Mouse (Mus musculus) retina, postnatal 7 days (tissue): ENCODE data around the gene Kdm2b.

Experiments used
- DNase-seq: peaks from one replicate; pipeline ENCODE4 v3.0.0-alpha.2; 2012; ENCODE audit warnings: low read depth, low spot score

Gene Kdm2b

GRCm38 (mm10) chr5:122849521-122850318 is 139.9 kb downstream of the Kdm2b start, which contains the start of gene Rnf34:
Gene Rnf34, plus strand, starts transcription at chr5:122850048.
- DNase-seq: peak; percentile 98

- no peak for DNase-seq
Measured at GRCm38 (mm10) chr5:122843799-122844198, 145.8 kb downstream of the Kdm2b start.

GRCm38 (mm10) chr5:122841126-122841525 is 148.5 kb downstream of the Kdm2b start:
- DNase-seq: no peak

GRCm38 (mm10) chr5:122832996-122833395 is 156.6 kb downstream of the Kdm2b start:
- DNase-seq: no peak

GRCm38 (mm10) chr5:122832536-122832935 is 157.1 kb downstream of the Kdm2b start:
- no peak for DNase-seq

- DNase-seq: no peak
Measured at GRCm38 (mm10) chr5:122825099-122825498, 164.5 kb downstream of the Kdm2b start.

GRCm38 (mm10) chr5:122824450-122824849 is 165.2 kb downstream of the Kdm2b start:
- no peak for DNase-seq

- DNase-seq: no peak
Measured at GRCm38 (mm10) chr5:122823976-122824375, 165.6 kb downstream of the Kdm2b start.

- DNase-seq: no peak
Measured at GRCm38 (mm10) chr5:122822441-122822840, 167.2 kb downstream of the Kdm2b start.

GRCm38 (mm10) chr5:122821524-122821885 is 168.1 kb downstream of the Kdm2b start:
- DNase-seq: no peak

- DNase-seq: peak; percentile 94
Measured at GRCm38 (mm10) chr5:122820777-122821523, 168.7 kb downstream of the Kdm2b start, which contains the start of gene Anapc5. Gene Anapc5, minus strand, starts transcription at chr5:122821339.
